Comparison of ENCODE assay signal across 9 mouse cellular contexts in the genomic region with DNA sequence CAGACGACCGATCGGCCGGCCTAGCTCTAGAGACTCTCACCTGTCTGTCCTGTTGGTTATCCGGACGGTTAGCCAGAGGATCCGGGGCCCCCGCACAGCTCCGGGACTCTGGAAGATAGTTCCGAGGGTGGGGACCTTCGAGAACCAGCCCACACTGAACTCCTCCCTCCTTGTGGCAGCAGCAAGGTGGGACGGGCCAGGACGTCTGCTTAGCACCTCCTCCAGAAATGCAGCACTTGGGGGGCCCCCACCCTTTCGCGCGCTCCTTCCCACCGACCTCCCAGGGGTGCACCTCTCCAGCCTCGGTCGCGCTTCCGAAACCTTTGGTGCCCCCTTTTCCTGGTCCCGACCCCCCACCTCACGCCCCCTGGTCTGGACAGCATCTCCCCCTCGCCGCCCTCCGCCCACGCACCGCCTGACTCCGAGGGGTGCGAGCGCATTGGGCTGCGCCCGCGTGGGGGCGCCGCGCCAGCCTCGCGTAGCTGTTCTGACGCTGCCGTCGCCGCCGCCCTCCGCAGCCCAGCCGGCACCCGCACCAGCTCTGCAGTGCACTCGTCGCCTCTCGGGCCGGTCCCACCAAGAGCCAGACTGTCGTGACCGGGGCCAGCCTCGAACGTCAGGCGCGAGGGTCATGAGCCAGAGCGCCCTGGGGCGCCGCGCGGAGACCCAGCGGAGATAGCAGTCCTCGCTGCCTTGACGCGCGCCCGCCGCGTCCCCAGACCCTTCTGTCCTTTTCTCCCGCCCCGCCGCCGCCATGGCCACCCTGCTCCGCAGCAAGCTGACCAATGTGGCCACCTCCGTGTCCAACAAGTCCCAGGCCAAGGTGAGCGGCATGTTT. TPM values are rescaled to one million over a fixed set of nuclear protein-coding genes. Genes with fewer than 3 reads are reported as not detected.
DNase-seq lines count a peak whose midpoint lies in the region; ATAC-seq and TF ChIP-seq lines count a peak whose summit lies in the region.
"Had no signal": no experiment of that assay in that cellular context is flagged by ENCODE, and none has a peak within 500 bp of the region (broad histone marks: within the 10 kb centered on the region; RNA-seq: fewer than 3 reads in every experiment).

A gene (plus strand): TSS at position 280 of the 838 bp plus-strand sequence.

- 5% methylated on average over 77 of the region's 77 CpGs for WGBS in thymus, adult 2 months
- WGBS in midbrain, embryonic 12.5 days = under 1% methylated on average over 75 of the region's 77 CpGs

- DNase-seq in gastrocnemius, adult 2 months = no peak
- no peak for DNase-seq in gastrocnemius, adult 8-10 months (ENCODE audit: low spot score in 2 of 2)
- peak; percentile 17 for DNase-seq in thymus, adult 2 months
- DNase-seq in thymus, postnatal 10 days (ENCODE audit: low spot score in 2 of 2) = no peak
- DNase-seq in layer of hippocampus, adult 8-10 months (ENCODE audit: low spot score in 2 of 2) = no peak
- no peak for DNase-seq in ovary, postnatal 10 days (ENCODE audit: low spot score)
- DNase-seq in gastrocnemius, postnatal 4 days (ENCODE audit: low spot score in 2 of 2) = no peak

- no peak within 1 kb of the TSS for H3K27ac ChIP-seq in gastrocnemius, adult 2 months
- no peak within 1 kb of the TSS for H3K27ac ChIP-seq in thymus, adult 2 months (ENCODE audit: control insufficient read depth, insufficient read depth, low read length)
- H3K27ac ChIP-seq in midbrain, embryonic 12.5 days (replicated peaks) = peak within 1 kb of the TSS; percentile 83

- H3K4me2 ChIP-seq in midbrain, embryonic 12.5 days (replicated peaks) = peak within 1 kb of the TSS; percentile 41

- peaks cover 39% of the 10 kb centered on the region for H3K27me3 ChIP-seq in thymus, adult 2 months (ENCODE audit: control insufficient read depth, insufficient read depth, low read length)
- peaks cover 98% of the 10 kb centered on the region for H3K27me3 ChIP-seq in midbrain, embryonic 12.5 days

- H3K4me1 ChIP-seq in thymus, adult 2 months (replicated peaks; ENCODE audit: control insufficient read depth, insufficient read depth, low read length) = peaks cover 15% of the 10 kb centered on the region
- peaks cover 25% of the 10 kb centered on the region for H3K4me1 ChIP-seq in midbrain, embryonic 12.5 days

- peak within 1 kb of the TSS; percentile 68 for H3K9ac ChIP-seq in midbrain, embryonic 12.5 days (replicated peaks)

- intact Hi-C loops in gastrocnemius, adult 2 months (cut with DNase I) = no loop called here

- H3K4me3 ChIP-seq in gastrocnemius, adult 2 months = peak within 1 kb of the TSS; percentile 49
- no peak within 1 kb of the TSS; the same call in 1 of the 2 replicates for H3K4me3 ChIP-seq in thymus, adult 2 months (ENCODE audit: control insufficient read depth, insufficient read depth, low read length)
- peak within 1 kb of the TSS; percentile 46 for H3K4me3 ChIP-seq in midbrain, embryonic 12.5 days

- H3K9me3 ChIP-seq in midbrain, embryonic 12.5 days = no peaks in the 10 kb centered on the region

- no peaks in the 10 kb centered on the region for H3K36me3 ChIP-seq in thymus, adult 2 months (ENCODE audit: control insufficient read depth, insufficient read depth, low read length)
- no peaks in the 10 kb centered on the region for H3K36me3 ChIP-seq in midbrain, embryonic 12.5 days

- 0 out of 2 replicates have a peak, but pooled peaks have one; percentile 25 for ATAC-seq in midbrain, embryonic 12.5 days (ENCODE audit: low FRiP score, low read depth)

- TF ChIP-seq POLR2A in thymus, adult 2 months (IDR thresholded peaks at IDR 0.05; ENCODE audit: control insufficient read depth, extremely low read depth, insufficient read depth, low read length, poor library complexity) = 0 out of 2 replicates have a peak, but pooled peaks have one; percentile 19

- TF ChIP-seq CTCF in gastrocnemius, adult 2 months (IDR thresholded peaks at IDR 0.05) = no peak
- no peak for TF ChIP-seq CTCF in thymus, adult 2 months (IDR thresholded peaks at IDR 0.05; ENCODE audit: borderline replicate concordance, control insufficient read depth, extremely low read depth, insufficient read depth, low read length, poor library complexity)

RNA-seq across cellular contexts. Expression of the gene that starts here (rescaled TPM):
- total RNA-seq in gastrocnemius, adult 2 months (2021) = not detected
- not detected for total RNA-seq in gastrocnemius, adult 8-10 months (2022)
- polyA plus RNA-seq in thymus, adult 2 months (2012; rRNA removed) = 0.11 and 0.13 TPM in 2 replicates
- 10 to 100 TPM; 62.7 to 69.9 (median 64.8) TPM for total RNA-seq in layer of hippocampus, adult 8-10 months (2022)
- polyA plus RNA-seq in midbrain, embryonic 12.5 days (2016; fragmentation: Nextera tagmentation; extraction: Ambion mirVana) = 3.2 and 4.2 TPM in 2 replicates
- total RNA-seq in gastrocnemius, postnatal 4 days (2021) = not detected
- polyA plus RNA-seq: gonadal fat pad, adult 2 months had no signal

Comparison
In these comparisons a context has a peak if more than half of its experiments do, and no peak if none do; other contexts are left out.
1. RNA of the gene that starts here (total RNA-seq): 62.7 to 69.9 TPM in layer of hippocampus, adult 8-10 months; not detected in gastrocnemius, adult 8-10 months, not detected in gastrocnemius, postnatal 4 days and not detected in gastrocnemius, adult 2 months; every median in the first group is over 10 times any median in the second.
2. Peak in DNase-seq in thymus, adult 2 months; RNA of the gene not detected or under 1 TPM.